Mouse (Mus musculus) heart, adult 2 months (tissue): ENCODE measurements around the gene Slc25a26. TPM values are rescaled to one million over a fixed set of nuclear protein-coding genes. Genes with fewer than 3 reads are reported as not detected.

ENCODE experiments used
- DNase-seq, 2 experiments: peaks; one replicate each; pipeline ENCODE4 v3.0.0; 2021
- H3K27ac ChIP-seq: fragments of 200-600 bp; 2 replicates; pipeline ENCODE4 v1.8.1; 2022
- H3K27me3 ChIP-seq: fragments of 200-500 bp; 2 replicates; pipeline ENCODE4 v1.6.1; 2012; ENCODE audit warnings: mild to moderate bottlenecking, low read length, inconsistent platforms, mixed read lengths; ENCODE audit not compliant: control insufficient read depth, insufficient read depth
- H3K36me3 ChIP-seq: fragments of 200-500 bp; 2 replicates; pipeline ENCODE4 v1.6.1; 2012; ENCODE audit warnings: low read length, inconsistent platforms; ENCODE audit not compliant: control insufficient read depth, insufficient read depth
- H3K4me1 ChIP-seq: fragments of 200-500 bp; 2 replicates; pipeline ENCODE4 v1.6.1; 2011; ENCODE audit warnings: low read length; ENCODE audit not compliant: control insufficient read depth, insufficient read depth
- H3K4me3 ChIP-seq: fragments of 200-600 bp; 2 replicates; pipeline ENCODE4 v1.8.1; 2022
- H3K79me2 ChIP-seq: fragments of 200-500 bp; replicated peaks from 2 replicates; pipeline ENCODE4 v1.6.1; 2012; ENCODE audit warnings: mild to moderate bottlenecking, inconsistent platforms, low read length, moderate library complexity, mixed read lengths; ENCODE audit not compliant: control insufficient read depth, insufficient read depth
- H3K9ac ChIP-seq: fragments of 200-500 bp; 2 replicates; pipeline ENCODE4 v1.6.1; 2012; ENCODE audit warnings: low read depth, mild to moderate bottlenecking, control low read depth, inconsistent platforms, low read length, mixed read lengths
- CTCF ChIP-seq: fragments of 200-600 bp; IDR thresholded peaks from 2 replicates; pipeline ENCODE4 v1.8.1; 2022; ENCODE audit warnings: antibody characterized with exemption, mild to moderate bottlenecking, moderate library complexity
- EP300 ChIP-seq: fragments of 200-500 bp; IDR thresholded peaks from 2 replicates; pipeline ENCODE4 v1.6.1; 2011; ENCODE audit warnings: low read depth, low read length, control low read depth; ENCODE audit not compliant: insufficient read depth
- POLR2A ChIP-seq: fragments of 200-500 bp; IDR thresholded peaks from 2 replicates; pipeline ENCODE4 v1.6.1; 2011; ENCODE audit warnings: mild to moderate bottlenecking, low read depth, low read length, control low read depth; ENCODE audit not compliant: insufficient read depth
- WGBS: fragments of 180-500 bp; shearing (Covaris S2); methylation state at CpG from one replicate; pipeline ENCODE4 v1.1.7; 2018; 5-methylcytosine and 5-hydroxymethylcytosine counted together
- intact Hi-C: fragments of 180-260 bp; cut with DNase I; formaldehyde crosslinking; loops from one replicate; pipeline ENCODE4 v1.15.1; 2025
- polyA plus RNA-seq: library from polyadenylated mRNA; depleted of rRNA; stranded (reverse); fragments of >200 nt; gene quantifications from 2 replicates; pipeline ENCODE4 v1.2.3, GENCODE M21; 2012
- total RNA-seq, 2 experiments: library from RNA; stranded (reverse); gene quantifications; 2 replicates each; pipeline ENCODE4 v1.2.3; 2021

The Slc25a26 gene
- total and polyA plus RNA-seq, 3 experiments = 18.0 to 19.2 (median 18.7) TPM

GRCm38 (mm10) chr6:94614346-94614745, 114.2 kb downstream of the Slc25a26 start:
- Histone ChIP-seq H3K79me2 (no peaks in the 10 kb centered on the region), H3K9ac (no peak overlapping the region), H3K27me3 (no peaks in the 10 kb centered on the region), H3K4me3 (no peak overlapping the region), H3K27ac (no peak overlapping the region), H3K4me1 (no peaks in the 10 kb centered on the region), H3K36me3 (no peaks in the 10 kb centered on the region)
- intact Hi-C loops = no loop called here
- TF ChIP-seq POLR2A = no peak
- no peak for TF ChIP-seq EP300
- TF ChIP-seq CTCF = no peak
- DNase-seq = no peak
- 90% methylated on average over 6 of the region's 6 CpGs for WGBS

GRCm38 (mm10) chr6:94615936-94616335, 115.8 kb downstream of the Slc25a26 start:
- no peaks in the 10 kb centered on the region for H3K36me3 ChIP-seq
- no peaks in the 10 kb centered on the region for H3K27me3 ChIP-seq
- H3K27ac ChIP-seq = no peak overlapping the region
- WGBS = 83% methylated on average over 4 of the region's 4 CpGs
- TF ChIP-seq CTCF (no peak), EP300 (no peak), POLR2A (no peak)
- peaks cover 9% of the 10 kb centered on the region for H3K4me1 ChIP-seq
- H3K4me3 ChIP-seq = no peak overlapping the region
- intact Hi-C loops = no loop called here
- no peak overlapping the region for H3K9ac ChIP-seq
- H3K79me2 ChIP-seq = no peaks in the 10 kb centered on the region
- DNase-seq = no peak

- Histone ChIP-seq H3K4me1 (peaks cover 12% of the 10 kb centered on the region), H3K36me3 (no peaks in the 10 kb centered on the region), H3K27ac (no peak overlapping the region), H3K27me3 (no peaks in the 10 kb centered on the region), H3K79me2 (no peaks in the 10 kb centered on the region), H3K4me3 (no peak overlapping the region), H3K9ac (no peak overlapping the region)
- intact Hi-C loops = no loop called here
- DNase-seq = no peak
- no peak for TF ChIP-seq CTCF
- no peak for TF ChIP-seq EP300
- TF ChIP-seq POLR2A = no peak
- 78% methylated on average over 5 of the region's 5 CpGs for WGBS
Observed at GRCm38 (mm10) chr6:94618671-94619070, 118.5 kb downstream of the Slc25a26 start.

GRCm38 (mm10) chr6:94620287-94620686, 120.2 kb downstream of the Slc25a26 start:
- no peak for TF ChIP-seq CTCF
- no peak for TF ChIP-seq POLR2A
- no peak for TF ChIP-seq EP300
- peaks cover 12% of the 10 kb centered on the region for H3K4me1 ChIP-seq
- WGBS = 65% methylated on average over 6 of the region's 6 CpGs
- no peak for DNase-seq
- 0 out of 2 replicates have a peak overlapping the region, but pooled peaks have one; percentile 3 for H3K9ac ChIP-seq
- H3K79me2 ChIP-seq = no peaks in the 10 kb centered on the region
- peak overlapping the region; percentile 64 for H3K27ac ChIP-seq
- H3K27me3 ChIP-seq = no peaks in the 10 kb centered on the region
- no peak overlapping the region for H3K4me3 ChIP-seq
- intact Hi-C loops = loop anchor here (2.0 to 5.0 kb wide), 2 partner anchors 73 to 79 kb away; no protein-coding TSS in a partner anchor
- no peaks in the 10 kb centered on the region for H3K36me3 ChIP-seq

- peak; percentile 31; the same call in 1 of the 2 replicates for TF ChIP-seq EP300
- TF ChIP-seq CTCF = no peak
- H3K4me1 ChIP-seq = peaks cover 12% of the 10 kb centered on the region
- 0 out of 2 replicates have a peak overlapping the region, but pooled peaks have one; percentile 3 for H3K9ac ChIP-seq
- intact Hi-C loops = loop anchor here (2.0 to 5.0 kb wide), 2 partner anchors 74 to 78 kb away; no protein-coding TSS in a partner anchor
- peak overlapping the region; percentile 64 for H3K27ac ChIP-seq
- H3K27me3 ChIP-seq = no peaks in the 10 kb centered on the region
- no peak overlapping the region for H3K4me3 ChIP-seq
- no peaks in the 10 kb centered on the region for H3K79me2 ChIP-seq
- H3K36me3 ChIP-seq = no peaks in the 10 kb centered on the region
- 25% methylated on average over 9 of the region's 9 CpGs for WGBS
- DNase-seq = peak; percentile 74 to 81
Observed at GRCm38 (mm10) chr6:94620801-94621301, 120.7 kb downstream of the Slc25a26 start.

- H3K4me1 ChIP-seq = peaks cover 12% of the 10 kb centered on the region
- H3K79me2 ChIP-seq = no peaks in the 10 kb centered on the region
- H3K36me3 ChIP-seq = no peaks in the 10 kb centered on the region
- intact Hi-C loops = loop anchor here (1.0 to 5.0 kb wide), 3 partner anchors 76 to 364 kb away; no protein-coding TSS in a partner anchor
- TF ChIP-seq POLR2A (no peak), EP300 (peak; percentile 76), CTCF (peak; percentile 96; the same call in 1 of the 2 replicates)
- DNase-seq = peak; percentile 72 to 76
- H3K27me3 ChIP-seq = no peaks in the 10 kb centered on the region
- no peak overlapping the region for H3K4me3 ChIP-seq
- 77% methylated on average over 4 of the region's 4 CpGs for WGBS
- H3K27ac ChIP-seq = no peak overlapping the region
- no peak overlapping the region for H3K9ac ChIP-seq
Observed at GRCm38 (mm10) chr6:94622983-94623382, 122.9 kb downstream of the Slc25a26 start.
